Mouse (Mus musculus) C2C12 (cell line): ENCODE measurements around the gene Gm4450. TPM values are rescaled to one million over a fixed set of nuclear protein-coding genes. Genes with fewer than 3 reads are reported as not detected.

Experiments used
- H3K27me3 ChIP-seq: one replicate; pipeline ENCODE4 v1.6.1; 2011; ENCODE audit not compliant: control insufficient read depth, insufficient read depth, insufficient read length
- H3K36me3 ChIP-seq: one replicate; pipeline ENCODE4 v1.6.1; 2011; ENCODE audit not compliant: control insufficient read depth, insufficient read depth
- H3K4me3 ChIP-seq: one replicate; pipeline ENCODE4 v1.5.1; 2011; ENCODE audit warnings: mild to moderate bottlenecking, control low read depth; ENCODE audit not compliant: poor library complexity, insufficient read depth, severe bottlenecking
- H3K79me2 ChIP-seq: one replicate; pipeline ENCODE4 v1.6.1; 2011; ENCODE audit not compliant: control insufficient read depth, insufficient read depth
- H3K79me3 ChIP-seq: one replicate; pipeline ENCODE4 v1.6.1; 2011; ENCODE audit warnings: low read depth, control low read depth
- H3ac ChIP-seq: one replicate; pipeline ENCODE3; 2011; ENCODE audit warnings: low read depth; ENCODE audit not compliant: control insufficient read depth, insufficient read length
- CEBPB ChIP-seq: IDR thresholded peaks from one replicate; pipeline ENCODE4 v1.6.1; 2011; ENCODE audit warnings: low read depth, mild to moderate bottlenecking, control low read depth, moderate library complexity
- CTCF ChIP-seq: IDR thresholded peaks from one replicate; pipeline ENCODE4 v1.5.1; 2011; ENCODE audit not compliant: control insufficient read depth, insufficient read depth, insufficient read length
- FOSL1 ChIP-seq: IDR thresholded peaks from one replicate; pipeline ENCODE4 v1.8.0; 2011; ENCODE audit warnings: mild to moderate bottlenecking, low read length; ENCODE audit not compliant: poor library complexity, insufficient read depth, severe bottlenecking
- MAX ChIP-seq: IDR thresholded peaks from one replicate; pipeline ENCODE4 v1.6.1; 2011; ENCODE audit warnings: mild to moderate bottlenecking, control low read depth
- MYOD1 ChIP-seq: IDR thresholded peaks from one replicate; pipeline ENCODE4 v1.6.1; 2011; ENCODE audit warnings: low read depth; ENCODE audit not compliant: control insufficient read depth, insufficient read length
- MYOG ChIP-seq: IDR thresholded peaks from one replicate; pipeline ENCODE4 v1.6.1; 2011; ENCODE audit not compliant: control insufficient read depth, insufficient read length; ENCODE audit errors: extremely low read depth
- USF1 ChIP-seq: IDR thresholded peaks from one replicate; pipeline ENCODE4 v1.6.1; 2011; ENCODE audit warnings: low read depth, mild to moderate bottlenecking, control low read depth, moderate library complexity
- polyA plus RNA-seq: library from polyadenylated mRNA; unstranded; fragments of >200 nt; fragmentation: generic; extraction: Trizol; gene quantifications from one replicate; pipeline ENCODE4 v1.2.1, GENCODE M21; 2012; ENCODE audit warnings: missing spikeins

Gene Gm4450
- polyA plus RNA-seq, 1 experiment = not detected

DNA sequence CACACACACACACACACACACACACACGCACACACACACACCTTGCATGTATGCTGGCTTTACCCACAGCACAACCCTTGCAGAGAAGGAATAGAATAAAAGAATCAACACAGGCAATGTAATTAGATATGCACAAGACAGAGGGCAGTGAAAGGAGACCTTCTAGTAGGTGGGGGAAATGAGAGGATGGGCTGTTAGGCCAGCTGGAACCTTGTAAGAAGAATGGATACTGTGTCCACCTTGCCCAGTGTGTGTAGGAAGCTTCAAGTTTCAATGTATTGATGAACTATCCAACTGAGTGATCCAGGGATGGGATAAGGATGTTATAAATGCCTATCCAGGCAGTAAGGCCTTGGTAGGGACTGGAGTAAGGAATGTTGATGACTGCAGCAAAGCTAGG lies 21.9 kb downstream of the Gm4450 start:
- Histone ChIP-seq H3ac (no peak overlapping the region), H3K4me3 (no peak overlapping the region), H3K36me3 (no peaks in the 10 kb centered on the region), H3K79me2 (no peaks in the 10 kb centered on the region), H3K79me3 (no peaks in the 10 kb centered on the region), H3K27me3 (no peaks in the 10 kb centered on the region)
- TF ChIP-seq MYOD1 (no peak), MYOG (no peak), CTCF (no peak), USF1 (no peak)

DNA sequence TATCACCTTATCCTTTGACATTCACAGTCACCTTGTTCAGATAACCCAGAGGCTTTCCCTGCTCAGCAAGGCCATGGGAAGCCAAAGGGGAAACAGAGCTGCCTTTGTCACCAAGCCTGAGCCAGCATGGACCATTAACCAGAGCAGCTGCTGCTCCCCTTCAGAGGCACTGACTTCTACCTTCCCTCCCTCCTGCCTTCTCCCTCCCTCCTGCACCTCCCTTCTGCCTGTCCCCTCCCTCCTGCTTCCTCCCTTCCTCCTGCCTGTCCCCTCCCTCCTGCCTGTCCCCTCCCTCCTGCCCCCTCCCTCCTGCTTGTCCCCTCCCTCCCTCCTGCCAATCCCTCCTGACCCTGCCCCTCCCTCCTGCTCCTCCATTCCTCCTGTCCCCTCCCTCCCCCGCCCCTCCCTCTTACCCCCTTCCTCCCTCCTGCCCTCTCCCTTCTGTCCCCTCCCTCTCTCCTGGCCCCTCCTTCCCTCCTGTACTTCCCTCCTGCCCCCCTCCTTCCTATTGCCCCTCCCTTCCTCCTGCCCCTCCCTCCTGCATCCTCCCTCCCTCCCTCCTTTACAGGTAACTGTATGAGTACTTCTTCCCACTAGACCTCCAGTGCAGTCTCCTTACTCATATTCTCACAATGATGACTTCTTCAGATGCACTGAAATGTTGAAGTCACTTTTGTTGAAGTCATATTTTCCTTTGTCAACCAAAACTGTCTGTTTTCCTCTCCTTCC lies 22.7 kb downstream of the Gm4450 start:
- H3K27me3 ChIP-seq = no peaks in the 10 kb centered on the region
- no peak for TF ChIP-seq FOSL1
- TF ChIP-seq USF1 = no peak
- TF ChIP-seq CTCF = no peak
- no peak for TF ChIP-seq CEBPB
- TF ChIP-seq MAX = no peak
- no peak for TF ChIP-seq MYOD1
- TF ChIP-seq MYOG = no peak
- no peaks in the 10 kb centered on the region for H3K79me3 ChIP-seq
- H3K79me2 ChIP-seq = no peaks in the 10 kb centered on the region
- H3K36me3 ChIP-seq = peaks cover 4% of the 10 kb centered on the region
- no peak overlapping the region for H3K4me3 ChIP-seq
- no peak overlapping the region for H3ac ChIP-seq

DNA sequence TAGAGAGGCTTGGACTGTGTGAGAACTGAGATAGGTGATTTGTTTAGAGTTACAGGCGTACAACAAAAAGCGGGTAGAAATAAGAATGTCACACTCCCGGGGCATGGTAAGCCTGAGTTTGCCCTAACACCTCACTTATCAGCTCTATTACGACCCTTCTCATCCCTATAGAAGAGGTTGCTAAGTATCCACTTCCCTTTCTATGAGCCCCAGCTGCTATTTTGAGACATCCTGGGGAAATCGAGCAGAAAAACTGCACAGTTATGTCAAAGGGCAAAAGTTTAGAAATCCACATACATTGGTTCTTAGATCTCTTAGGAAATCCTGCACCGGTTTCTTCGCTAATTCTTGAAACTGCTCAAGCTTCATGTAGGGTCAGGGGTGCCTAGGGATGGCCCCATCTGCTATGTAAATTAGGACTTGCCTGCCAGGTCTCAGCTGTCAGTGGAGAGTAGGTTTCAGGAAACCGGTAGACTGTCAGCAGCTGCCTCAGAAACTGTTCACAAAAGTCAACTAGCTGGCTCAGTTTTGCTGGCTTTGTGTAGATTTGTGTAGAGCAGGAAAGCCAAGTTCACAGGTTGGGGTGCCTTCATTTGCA lies 27.9 kb downstream of the Gm4450 start:
- TF ChIP-seq USF1 (no peak), FOSL1 (no peak), MYOD1 (no peak), CTCF (no peak), MYOG (no peak)
- Histone ChIP-seq H3K36me3 (peaks cover 50% of the 10 kb centered on the region), H3K4me3 (no peak overlapping the region), H3K79me3 (no peaks in the 10 kb centered on the region), H3ac (no peak overlapping the region), H3K27me3 (no peaks in the 10 kb centered on the region), H3K79me2 (no peaks in the 10 kb centered on the region)

DNA sequence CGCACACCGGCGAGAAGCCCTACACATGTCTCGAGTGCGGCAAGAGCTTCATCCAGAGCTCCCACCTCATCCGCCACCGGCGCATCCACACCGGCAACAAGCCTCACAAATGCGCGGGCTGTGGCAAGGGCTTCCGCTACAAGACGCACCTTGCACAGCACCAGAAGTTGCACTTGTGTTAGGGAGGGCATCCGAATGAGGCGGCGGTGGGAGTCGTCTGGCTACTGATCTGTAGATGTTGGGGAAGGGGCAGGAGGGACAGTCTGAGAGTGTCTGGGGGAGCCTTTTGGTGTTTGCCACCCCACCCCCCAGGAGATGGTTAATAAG lies 28.5 kb downstream of the Gm4450 start:
- no peaks in the 10 kb centered on the region for H3K27me3 ChIP-seq
- no peaks in the 10 kb centered on the region for H3K79me2 ChIP-seq
- no peak overlapping the region for H3ac ChIP-seq
- H3K36me3 ChIP-seq = peaks cover 52% of the 10 kb centered on the region
- H3K79me3 ChIP-seq = no peaks in the 10 kb centered on the region
- no peak for TF ChIP-seq MYOG
- TF ChIP-seq MAX = no peak
- TF ChIP-seq CEBPB = no peak
- TF ChIP-seq FOSL1 = no peak
- TF ChIP-seq MYOD1 = no peak
- no peak for TF ChIP-seq CTCF
- no peak for TF ChIP-seq USF1
- H3K4me3 ChIP-seq = no peak overlapping the region

DNA sequence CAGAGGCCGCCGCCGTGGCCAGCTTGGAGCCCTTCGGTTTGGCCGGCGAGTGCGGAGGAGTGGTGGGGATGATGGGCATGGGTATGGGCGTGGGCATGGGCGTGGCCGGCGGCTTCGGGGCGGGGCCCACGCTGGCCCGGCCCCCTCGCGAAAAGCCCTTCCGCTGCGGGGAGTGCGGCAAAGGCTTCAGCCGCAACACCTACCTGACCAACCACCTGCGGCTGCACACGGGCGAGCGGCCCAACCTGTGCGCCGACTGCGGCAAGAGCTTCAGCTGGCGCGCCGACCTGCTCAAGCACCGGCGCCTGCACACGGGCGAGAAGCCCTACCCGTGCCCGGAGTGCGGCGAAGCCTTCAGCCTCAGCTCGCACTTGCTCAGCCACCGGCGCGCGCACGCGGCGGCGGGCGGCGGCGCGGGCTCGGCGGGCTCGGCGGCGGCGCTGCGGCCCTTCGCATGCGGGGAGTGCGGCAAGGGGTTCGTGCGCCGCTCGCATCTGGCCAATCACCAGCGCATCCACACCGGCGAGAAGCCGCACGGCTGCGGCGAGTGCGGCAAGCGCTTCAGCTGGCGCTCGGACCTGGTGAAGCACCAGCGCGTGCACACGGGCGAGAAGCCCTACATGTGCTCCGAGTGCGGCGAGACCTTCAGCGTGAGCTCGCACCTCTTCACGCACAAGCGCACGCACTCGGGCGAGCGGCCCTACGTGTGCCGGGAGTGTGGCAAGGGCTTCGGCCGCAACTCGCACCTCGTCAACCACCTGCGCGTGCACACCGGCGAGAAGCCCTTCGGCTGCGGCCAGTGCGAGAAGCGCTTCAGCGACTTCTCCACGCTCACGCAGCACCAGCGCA lies 29.1 kb downstream of the Gm4450 start:
- Histone ChIP-seq H3ac (no peak overlapping the region), H3K27me3 (no peaks in the 10 kb centered on the region), H3K79me2 (no peaks in the 10 kb centered on the region), H3K79me3 (no peaks in the 10 kb centered on the region), H3K4me3 (no peak overlapping the region), H3K36me3 (peaks cover 52% of the 10 kb centered on the region)
- TF ChIP-seq CTCF (no peak), MYOD1 (no peak), CEBPB (no peak), MAX (no peak), MYOG (no peak), USF1 (no peak), FOSL1 (no peak)

DNA sequence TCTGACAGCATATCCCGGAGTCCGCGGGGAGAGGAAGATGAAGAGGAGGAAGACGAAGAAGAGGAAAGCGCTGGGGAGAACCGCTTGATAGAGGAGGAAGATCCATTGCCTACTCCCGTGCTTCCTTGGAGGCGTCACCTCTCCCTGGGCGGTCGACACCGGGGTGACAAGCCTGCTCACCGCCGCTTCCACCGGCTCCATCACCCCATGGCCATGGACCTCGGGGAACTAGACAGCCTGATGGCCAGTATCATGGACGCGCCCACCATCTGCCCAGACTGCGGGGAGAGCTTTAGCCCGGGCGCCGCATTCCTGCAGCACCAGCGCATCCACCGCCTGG lies 29.7 kb downstream of the Gm4450 start:
- Histone ChIP-seq H3K4me3 (no peak overlapping the region), H3K79me2 (no peaks in the 10 kb centered on the region), H3K79me3 (no peaks in the 10 kb centered on the region), H3ac (no peak overlapping the region), H3K36me3 (peaks cover 52% of the 10 kb centered on the region), H3K27me3 (no peaks in the 10 kb centered on the region)
- TF ChIP-seq FOSL1 = no peak
- no peak for TF ChIP-seq MYOD1
- no peak for TF ChIP-seq MYOG
